Mouse (Mus musculus) neural tube, embryonic 10.5 days (tissue): ENCODE measurements around the gene Patz1.

ENCODE experiments used
- DNase-seq: peaks from one replicate; pipeline ENCODE4 v3.0.0-alpha.2; 2017; ENCODE audit warnings: low spot score; ENCODE audit errors: extremely low spot score

The Patz1 gene

GRCm38 (mm10) chr11:3288521-3289301 lies at the start of gene Patz1:
TSS of gene Patz1 (plus strand) at chr11:3288874.
- DNase-seq: peak; percentile 79

- DNase-seq: no peak
Observed at GRCm38 (mm10) chr11:3242395-3242794, 46.3 kb upstream of the Patz1 start.

GRCm38 (mm10) chr11:3243771-3244170 lies 44.9 kb upstream of the Patz1 start:
- no peak for DNase-seq

- DNase-seq: no peak
Observed at GRCm38 (mm10) chr11:3247387-3247786, 41.3 kb upstream of the Patz1 start.

GRCm38 (mm10) chr11:3259537-3259936 lies 29.1 kb upstream of the Patz1 start:
- no peak for DNase-seq

- DNase-seq: peak; percentile 39
Observed at GRCm38 (mm10) chr11:3265291-3266078, 23.2 kb upstream of the Patz1 start.

- DNase-seq: peak; percentile 93
Observed at GRCm38 (mm10) chr11:3266079-3266685, 22.5 kb upstream of the Patz1 start, which contains the start of gene Drg1. TSS of gene Drg1 (minus strand) at chr11:3266415.

GRCm38 (mm10) chr11:3267133-3267532 lies 21.5 kb upstream of the Patz1 start:
- no peak for DNase-seq

GRCm38 (mm10) chr11:3269241-3269640 lies 19.4 kb upstream of the Patz1 start:
- DNase-seq: no peak

- DNase-seq: no peak
Observed at GRCm38 (mm10) chr11:3278351-3278750, 10.3 kb upstream of the Patz1 start.

- no peak for DNase-seq
Observed at GRCm38 (mm10) chr11:3279729-3280128, 8.9 kb upstream of the Patz1 start.

GRCm38 (mm10) chr11:3282887-3283286 lies 5.8 kb upstream of the Patz1 start:
- DNase-seq: no peak

- no peak for DNase-seq
Observed at GRCm38 (mm10) chr11:3283645-3284044, 5.0 kb upstream of the Patz1 start.

- no peak for DNase-seq
Observed at GRCm38 (mm10) chr11:3285940-3286339, 2.7 kb upstream of the Patz1 start.

GRCm38 (mm10) chr11:3287131-3287530 lies 1.5 kb upstream of the Patz1 start:
- no peak for DNase-seq

GRCm38 (mm10) chr11:3287921-3288320 lies 753 bp upstream of the Patz1 start:
- no peak for DNase-seq

GRCm38 (mm10) chr11:3289302-3289802 lies 678 bp downstream of the Patz1 start:
- peak; percentile 92 for DNase-seq

GRCm38 (mm10) chr11:3289803-3290639 lies 1.3 kb downstream of the Patz1 start:
- DNase-seq: peak; percentile 88

GRCm38 (mm10) chr11:3290640-3291310 lies 2.1 kb downstream of the Patz1 start:
- peak; percentile 65 for DNase-seq

GRCm38 (mm10) chr11:3291311-3292061 lies 2.8 kb downstream of the Patz1 start:
- peak; percentile 66 for DNase-seq
